Mouse (Mus musculus) bone marrow, adult 2 months (tissue): ENCODE measurements around the gene Card19.

Experiments
- CTCF ChIP-seq: fragments of 200-500 bp; IDR thresholded peaks from 2 replicates; pipeline ENCODE4 v1.5.1; 2011; ENCODE audit warnings: low read length, control low read depth; ENCODE audit not compliant: control insufficient read depth, insufficient read depth
- POLR2A ChIP-seq: fragments of 200-500 bp; IDR thresholded peaks from 2 replicates; pipeline ENCODE4 v1.6.1; 2011; ENCODE audit warnings: low read depth, mild to moderate bottlenecking, control low read depth, low read length, borderline replicate concordance; ENCODE audit not compliant: control insufficient read depth

GRCm38 (mm10) chr13:49247740-49248466 is 32.1 kb upstream of the Card19 start:
- TF ChIP-seq POLR2A (peak; percentile 49; the same call in 1 of the 2 replicates), CTCF (no peak)
